Mouse (Mus musculus) intestine, postnatal 0 days (tissue): ENCODE data around the gene Golga2. TPM values are rescaled to one million over a fixed set of nuclear protein-coding genes. Genes with fewer than 3 reads are reported as not detected.
A peak's percentile ranks its signal among the peaks of the same experiment; 100 is the strongest.

ENCODE experiments used
- ATAC-seq: fragments of 200-750 bp; cut with Nextera tagmentation; 2 replicates; pipeline ENCODE4 v1.8.0; 2017; ENCODE audit warnings: mild to moderate bottlenecking, moderate TSS enrichment, moderate library complexity
- H3K27ac ChIP-seq: fragments of 300-500 bp; sonication (generic); 2 replicates; pipeline ENCODE4 v1.5.1; 2014; ENCODE audit warnings: mild to moderate bottlenecking, low read depth, low read length, moderate library complexity
- H3K27me3 ChIP-seq: fragments of 300-500 bp; sonication (generic); replicated peaks from 2 replicates; pipeline ENCODE4 v1.6.1; 2014; ENCODE audit warnings: low read length, mixed read lengths; ENCODE audit not compliant: control insufficient read depth, insufficient read depth
- H3K36me3 ChIP-seq: fragments of 300-500 bp; sonication (generic); 2 replicates; pipeline ENCODE4 v1.6.1; 2014; ENCODE audit warnings: mild to moderate bottlenecking, moderate library complexity; ENCODE audit not compliant: control insufficient read depth, insufficient read depth
- H3K4me1 ChIP-seq: fragments of 300-500 bp; sonication (generic); replicated peaks from 2 replicates; pipeline ENCODE4 v1.6.1; 2014; ENCODE audit warnings: antibody characterized with exemption, low read length, mixed read lengths; ENCODE audit not compliant: control insufficient read depth, insufficient read depth
- H3K4me2 ChIP-seq: fragments of 300-500 bp; sonication (generic); replicated peaks from 2 replicates; pipeline ENCODE4 v1.6.1; 2014; ENCODE audit warnings: low read depth, mild to moderate bottlenecking, moderate library complexity
- H3K4me3 ChIP-seq: fragments of 300-500 bp; sonication (generic); 2 replicates; pipeline ENCODE4 v1.5.1; 2014; ENCODE audit warnings: low read depth, low read length
- H3K9ac ChIP-seq: fragments of 300-500 bp; sonication (generic); 2 replicates; pipeline ENCODE4 v1.6.1; 2014; ENCODE audit warnings: mild to moderate bottlenecking, low read depth, low read length
- H3K9me3 ChIP-seq: fragments of 300-500 bp; sonication (generic); 2 replicates; pipeline ENCODE4 v1.6.1; 2016; ENCODE audit warnings: mixed run types; ENCODE audit not compliant: control insufficient read depth
- CTCF ChIP-seq: sonication (generic); IDR thresholded peaks from 2 replicates; pipeline ENCODE4 v1.5.1; 2016; ENCODE audit warnings: low read depth, mild to moderate bottlenecking, control low read depth, antibody characterized with exemption, moderate library complexity
- WGBS: fragments of 180-500 bp; shearing (Covaris S2); extraction: QIAGEN DNeasy Blood & Tissue Kit; methylation state at CpG from one replicate; pipeline ENCODE4 v1.1.7; 2014; 5-methylcytosine and 5-hydroxymethylcytosine counted together
- polyA plus RNA-seq: library from polyadenylated mRNA; unstranded; fragments of >200 nt; fragmentation: Nextera tagmentation; extraction: Ambion mirVana; gene quantifications from 2 replicates; pipeline ENCODE4 v1.2.1, GENCODE M21; 2015

Golga2 gene
- polyA plus RNA-seq, result 15.2 and 18.1 TPM in 2 replicates

- H3K27ac ChIP-seq, result peak within 1 kb of the TSS; percentile 73
- 1% methylated on average over 22 of the region's 23 CpGs for WGBS
- no peaks in the 10 kb centered on the region for H3K9me3 ChIP-seq
- peaks cover 14% of the 10 kb centered on the region for H3K36me3 ChIP-seq
- ATAC-seq, result peak; percentile 35
- no peak for TF ChIP-seq CTCF
- no peaks in the 10 kb centered on the region for H3K4me1 ChIP-seq
- peak within 1 kb of the TSS; percentile 83 for H3K4me2 ChIP-seq
- no peaks in the 10 kb centered on the region for H3K27me3 ChIP-seq
- H3K9ac ChIP-seq, result peak within 1 kb of the TSS; percentile 94
- H3K4me3 ChIP-seq, result peak within 1 kb of the TSS; percentile 80
Observed at GRCm38 (mm10) chr2:32287334-32287840, at the start of gene Golga2. Golga2 (plus strand) TSS chr2:32287384.

- H3K4me3 ChIP-seq, result peak overlapping the region; percentile 70
- 0 out of 2 replicates have a peak, but pooled peaks cover 3% of the 10 kb centered on the region for H3K4me1 ChIP-seq
- H3K27me3 ChIP-seq, result no peaks in the 10 kb centered on the region
- WGBS, result 29% methylated on average over 4 of the region's 4 CpGs
- no peak overlapping the region for H3K27ac ChIP-seq
- TF ChIP-seq CTCF, result no peak
- H3K9ac ChIP-seq, result peak overlapping the region; percentile 71; the same call in 1 of the 2 replicates
- no peaks in the 10 kb centered on the region for H3K9me3 ChIP-seq
- no peak for ATAC-seq
- peaks cover 22% of the 10 kb centered on the region; the same call in 1 of the 2 replicates for H3K36me3 ChIP-seq
- H3K4me2 ChIP-seq, result peak overlapping the region; percentile 89
Observed at GRCm38 (mm10) chr2:32237571-32237970, 49.6 kb upstream of the Golga2 start.

GRCm38 (mm10) chr2:32238708-32239435, 48.3 kb upstream of the Golga2 start:
- ATAC-seq, result no peak
- no peak for TF ChIP-seq CTCF
- Histone ChIP-seq H3K4me3 (no peak overlapping the region), H3K9me3 (no peaks in the 10 kb centered on the region), H3K27me3 (no peaks in the 10 kb centered on the region), H3K4me1 (0 out of 2 replicates have a peak, but pooled peaks cover 3% of the 10 kb centered on the region), H3K4me2 (no peak overlapping the region), H3K9ac (no peak overlapping the region), H3K36me3 (peaks cover 15% of the 10 kb centered on the region; the same call in 1 of the 2 replicates), H3K27ac (no peak overlapping the region)
- 93% methylated on average over 9 of the region's 9 CpGs for WGBS

GRCm38 (mm10) chr2:32240591-32240990, 46.6 kb upstream of the Golga2 start:
- no peaks in the 10 kb centered on the region for H3K9me3 ChIP-seq
- no peak overlapping the region for H3K4me2 ChIP-seq
- 84% methylated on average over 5 of the region's 5 CpGs for WGBS
- no peak for TF ChIP-seq CTCF
- no peak for ATAC-seq
- no peak overlapping the region for H3K27ac ChIP-seq
- peaks cover 30% of the 10 kb centered on the region for H3K36me3 ChIP-seq
- H3K9ac ChIP-seq, result no peak overlapping the region
- no peak overlapping the region for H3K4me3 ChIP-seq
- no peaks in the 10 kb centered on the region for H3K27me3 ChIP-seq
- 0 out of 2 replicates have a peak, but pooled peaks cover 3% of the 10 kb centered on the region for H3K4me1 ChIP-seq

GRCm38 (mm10) chr2:32242986-32243385, 44.2 kb upstream of the Golga2 start:
- no peak overlapping the region for H3K4me3 ChIP-seq
- H3K27ac ChIP-seq, result no peak overlapping the region
- no peaks in the 10 kb centered on the region for H3K9me3 ChIP-seq
- H3K9ac ChIP-seq, result no peak overlapping the region
- H3K4me2 ChIP-seq, result no peak overlapping the region
- H3K4me1 ChIP-seq, result no peaks in the 10 kb centered on the region
- ATAC-seq, result no peak
- H3K27me3 ChIP-seq, result no peaks in the 10 kb centered on the region
- TF ChIP-seq CTCF, result no peak
- 91% methylated on average over 4 of the region's 4 CpGs for WGBS
- H3K36me3 ChIP-seq, result peaks cover 54% of the 10 kb centered on the region

GRCm38 (mm10) chr2:32246741-32247140, 40.4 kb upstream of the Golga2 start:
- 82% methylated on average over 4 of the region's 4 CpGs for WGBS
- TF ChIP-seq CTCF, result no peak
- peaks cover 78% of the 10 kb centered on the region for H3K36me3 ChIP-seq
- no peaks in the 10 kb centered on the region for H3K27me3 ChIP-seq
- H3K9me3 ChIP-seq, result no peaks in the 10 kb centered on the region
- H3K4me2 ChIP-seq, result no peak overlapping the region
- H3K4me1 ChIP-seq, result no peaks in the 10 kb centered on the region
- no peak overlapping the region for H3K4me3 ChIP-seq
- H3K27ac ChIP-seq, result no peak overlapping the region
- no peak for ATAC-seq
- no peak overlapping the region for H3K9ac ChIP-seq
